Mouse (Mus musculus) CH12.LX (cell line): ENCODE measurements around the gene Ptbp3.

Experiments
- BHLHE40 ChIP-seq: IDR thresholded peaks from 2 replicates; pipeline ENCODE4 v1.6.1; 2011; ENCODE audit warnings: mild to moderate bottlenecking, low read depth, low read length, improper control_type of control experiment
- CTCF ChIP-seq, 2 experiments: IDR thresholded peaks in 1 of 2; conservative IDR thresholded peaks in 1 of 2; 2 replicates each; pipeline ENCODE4 v1.5.1; 2011 to 2012; ENCODE audit warnings: low read depth in 2 of 2, low read length in 2 of 2, improper control_type of control experiment in 1 of 2, inconsistent platforms in 1 of 2, mild to moderate bottlenecking in 1 of 2, moderate library complexity in 1 of 2
- NRF1 ChIP-seq: IDR thresholded peaks from 2 replicates; pipeline ENCODE4 v1.6.1; 2014; ENCODE audit warnings: low read depth, mild to moderate bottlenecking, inconsistent platforms, low read length, improper control_type of control experiment, moderate library complexity
- POLR2A ChIP-seq: IDR thresholded peaks from 2 replicates; pipeline ENCODE4 v1.6.1; 2011; ENCODE audit warnings: low read depth, mild to moderate bottlenecking, improper control_type of control experiment, low read length
- POLR2AphosphoS2 ChIP-seq: IDR thresholded peaks from 2 replicates; pipeline ENCODE4 v1.6.1; 2011; ENCODE audit warnings: low read depth, low read length, improper control_type of control experiment
- USF1 ChIP-seq: IDR thresholded peaks from 2 replicates; pipeline ENCODE4 v1.6.1; 2014; ENCODE audit warnings: low read depth, mild to moderate bottlenecking, inconsistent platforms, low read length, improper control_type of control experiment
- ZNF384 ChIP-seq: IDR thresholded peaks from 2 replicates; pipeline ENCODE4 v1.6.1; 2012; ENCODE audit warnings: low read depth, low read length, improper control_type of control experiment, inconsistent platforms

DNA sequence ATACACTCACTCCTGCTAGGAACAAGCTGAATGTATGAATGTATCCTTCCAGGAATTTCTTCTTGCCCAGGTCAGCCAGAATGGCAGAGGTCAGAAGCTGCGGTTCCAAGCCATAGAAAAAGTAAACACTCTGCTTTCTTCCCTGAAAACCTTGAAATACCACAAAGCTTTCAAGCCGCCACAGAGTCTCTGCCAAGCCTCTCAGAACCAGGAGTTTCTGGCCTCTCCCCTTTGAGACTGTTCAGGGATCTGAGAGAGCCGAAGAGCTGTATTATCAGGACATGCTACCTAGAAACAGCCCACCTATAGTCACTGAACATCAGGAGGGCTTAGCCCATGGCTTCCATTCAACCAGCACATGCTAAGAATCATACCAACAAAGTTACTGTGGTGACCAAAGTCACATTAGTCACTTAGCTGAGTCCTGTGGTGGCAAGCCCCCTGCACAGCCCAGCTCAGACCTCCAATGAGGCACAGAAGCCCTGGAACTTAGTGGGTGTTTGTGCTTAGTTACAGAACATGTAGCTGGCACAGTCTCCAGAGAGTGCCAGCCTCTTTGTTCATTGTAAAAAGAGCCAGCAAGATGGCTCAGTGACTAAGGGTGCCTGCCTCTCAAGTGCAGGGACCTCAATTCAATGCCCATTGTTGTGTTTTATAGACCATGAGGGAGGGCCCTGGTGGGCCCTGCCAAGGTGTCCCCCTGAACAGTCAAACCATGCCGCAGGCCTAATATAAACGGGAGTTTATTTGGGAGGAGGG is 127.0 kb downstream of the Ptbp3 start:
- TF ChIP-seq POLR2AphosphoS2: no peak
- no peak for TF ChIP-seq USF1
- TF ChIP-seq CTCF (conservative IDR thresholded peaks at IDR 0.05 in 1 of 2, IDR thresholded peaks at IDR 0.05 in 1 of 2; ENCODE audit: low read depth in 2 of 2, low read length in 2 of 2): no peak
- TF ChIP-seq POLR2A: no peak
- TF ChIP-seq NRF1: no peak
- TF ChIP-seq ZNF384: no peak
- no peak for TF ChIP-seq BHLHE40
